Mouse (Mus musculus) right cerebral cortex, postnatal 4 days (tissue): Measurements from ENCODE around the gene Smco3.

Experiments
- DNase-seq: peaks from one replicate; pipeline ENCODE4 v3.0.0-alpha.2; 2022

Smco3 gene

DNA sequence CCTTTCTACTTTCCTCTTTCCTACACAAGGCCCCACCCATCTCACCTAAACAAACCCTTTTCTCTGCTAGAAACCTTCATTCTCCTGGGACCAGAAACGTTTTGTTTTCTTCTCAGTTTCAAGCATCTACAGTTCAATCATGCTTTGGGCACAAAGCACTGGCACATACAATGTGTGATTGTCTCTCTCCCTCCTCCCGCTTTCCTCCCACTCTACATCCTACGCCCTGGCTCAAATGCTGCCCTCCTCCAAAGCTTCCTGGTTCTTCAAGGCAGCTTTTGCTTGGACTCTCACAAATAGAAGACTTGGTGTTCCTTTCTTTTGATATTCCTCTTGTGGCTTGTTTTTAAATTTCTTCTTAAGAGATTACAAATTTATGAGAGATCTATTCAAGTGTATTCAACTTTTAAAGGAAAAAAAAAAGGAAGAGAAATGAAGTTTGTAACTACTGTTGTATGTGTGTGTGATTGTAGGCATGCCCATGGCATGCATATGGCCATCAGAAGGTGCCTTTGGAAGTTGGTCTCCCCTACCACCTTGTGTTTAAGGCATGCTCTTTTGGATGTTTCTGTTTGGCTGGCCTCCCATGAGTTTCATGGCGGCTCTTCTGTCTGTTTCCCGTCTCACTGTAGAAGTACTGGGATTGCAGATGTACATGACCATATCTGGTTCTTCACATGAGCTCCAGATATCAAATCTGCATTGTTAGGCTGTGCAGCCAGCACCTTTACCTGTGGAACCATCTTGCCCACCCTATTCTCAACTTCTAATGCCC, 10.6 kb upstream of the Smco3 start:
- no peak for DNase-seq

DNA sequence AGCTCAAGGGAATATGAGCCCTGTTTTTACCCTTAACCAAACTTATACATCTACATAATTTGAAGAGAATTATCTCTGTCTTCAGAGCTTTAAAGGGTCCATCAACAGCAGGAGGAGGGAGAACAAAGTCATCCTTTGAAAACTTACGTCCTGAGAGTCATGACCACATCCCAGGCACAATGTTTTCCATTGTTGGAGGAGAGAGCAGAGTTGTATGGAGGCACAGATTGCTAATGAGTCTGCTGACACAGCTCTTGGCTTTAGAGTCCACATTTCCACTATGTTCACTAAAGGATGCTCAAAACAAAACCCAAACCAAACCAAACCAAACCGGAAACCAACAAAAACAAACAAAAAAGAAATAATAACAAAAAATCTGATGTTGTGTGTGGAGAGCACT, 9.7 kb upstream of the Smco3 start:
- DNase-seq: no peak

DNA sequence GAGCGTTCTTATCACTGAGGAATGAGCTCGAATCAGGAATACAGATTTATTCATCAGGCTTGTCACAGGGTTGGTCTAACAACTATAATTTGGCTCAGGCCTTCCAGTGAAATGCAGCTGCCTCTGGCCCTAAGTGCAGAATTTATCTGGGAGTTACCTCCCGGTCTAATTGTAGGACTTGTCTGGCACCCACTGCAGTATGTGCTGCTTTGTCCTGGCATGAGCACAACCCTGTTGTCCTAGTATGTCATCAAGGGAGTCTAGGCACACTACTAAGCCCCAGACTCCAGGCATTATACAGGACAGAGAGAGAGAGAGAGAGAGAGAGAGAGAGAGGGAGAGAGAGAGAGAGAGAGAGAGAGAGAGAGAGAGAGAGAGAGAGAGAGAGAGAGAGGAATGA, 2.1 kb upstream of the Smco3 start:
- DNase-seq: no peak

DNA sequence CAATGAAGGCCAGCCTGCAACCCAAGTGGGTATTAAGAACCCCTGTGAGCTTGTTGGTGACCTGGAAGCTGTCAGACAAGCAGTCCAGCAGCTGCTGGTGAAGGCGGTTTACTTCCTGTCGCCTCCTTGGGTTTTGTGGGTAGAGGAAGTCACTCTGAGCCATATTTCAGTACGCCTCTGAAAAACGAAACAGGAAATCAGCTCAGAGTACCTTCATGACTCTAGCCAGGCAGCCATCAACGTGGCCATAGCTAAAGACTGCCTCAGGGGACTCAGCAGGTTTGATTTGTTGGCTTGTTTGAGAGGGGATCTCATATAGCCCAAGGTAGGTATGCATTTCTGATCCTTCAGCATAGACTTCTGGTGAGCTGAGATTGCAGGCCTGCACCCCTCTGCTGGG, 3.5 kb downstream of the Smco3 start:
- no peak for DNase-seq

DNA sequence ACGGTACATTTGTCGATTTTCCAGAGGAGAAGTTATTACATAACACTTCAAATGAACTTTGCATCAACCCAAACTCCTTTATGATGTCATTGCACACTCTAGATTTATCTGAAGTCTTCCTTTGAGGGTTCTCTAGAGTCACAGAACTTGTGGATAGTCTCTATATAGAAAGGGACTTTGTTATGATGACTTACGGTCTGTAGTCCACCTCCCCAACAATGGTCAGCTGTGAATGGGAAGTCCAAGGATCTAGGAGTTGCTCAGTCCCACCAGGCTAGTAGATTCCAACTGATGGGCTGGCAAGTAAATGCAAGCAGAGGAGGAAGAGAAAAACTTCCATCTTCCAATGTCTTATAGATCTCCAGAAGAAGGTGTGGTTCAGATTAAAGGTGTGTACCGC, 6.6 kb downstream of the Smco3 start:
- DNase-seq: no peak

DNA sequence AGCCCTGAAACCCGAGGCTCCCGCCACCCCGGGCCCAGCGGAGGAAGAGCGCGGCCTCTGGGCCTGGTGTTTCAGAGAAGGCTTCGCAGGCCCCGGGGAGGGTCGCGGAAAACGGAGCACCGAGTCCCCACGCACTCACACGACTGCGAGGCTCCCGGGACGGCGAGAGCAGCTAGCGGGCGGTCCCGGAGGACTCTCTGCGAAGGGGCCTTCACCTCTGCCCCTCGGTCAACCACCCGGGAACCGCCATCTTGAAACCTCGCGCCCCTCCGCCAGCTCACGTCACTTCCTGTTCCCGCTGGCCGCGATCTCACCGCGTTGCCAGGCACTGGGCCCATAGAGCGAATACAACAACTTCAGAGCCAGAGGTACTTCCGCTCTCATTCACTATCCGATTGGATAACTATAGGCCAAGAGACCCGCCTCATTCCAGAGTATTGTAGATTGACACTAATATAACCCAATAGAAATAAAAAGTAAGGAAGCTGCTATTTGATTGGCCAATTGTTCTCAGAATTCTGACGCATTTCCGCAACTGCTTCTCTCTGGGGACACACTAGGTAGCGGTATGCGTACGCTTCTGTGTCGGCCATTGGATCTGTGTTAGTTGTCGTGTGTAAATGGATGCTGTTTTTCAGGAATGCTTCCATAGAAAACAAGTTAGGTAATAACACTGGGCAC, 7.2 kb downstream of the Smco3 start, which contains the start of gene Wbp11:
Wbp11 (minus strand) TSS at position 353 of the 681 bp plus-strand sequence.
- peak; percentile 92 for DNase-seq

DNA sequence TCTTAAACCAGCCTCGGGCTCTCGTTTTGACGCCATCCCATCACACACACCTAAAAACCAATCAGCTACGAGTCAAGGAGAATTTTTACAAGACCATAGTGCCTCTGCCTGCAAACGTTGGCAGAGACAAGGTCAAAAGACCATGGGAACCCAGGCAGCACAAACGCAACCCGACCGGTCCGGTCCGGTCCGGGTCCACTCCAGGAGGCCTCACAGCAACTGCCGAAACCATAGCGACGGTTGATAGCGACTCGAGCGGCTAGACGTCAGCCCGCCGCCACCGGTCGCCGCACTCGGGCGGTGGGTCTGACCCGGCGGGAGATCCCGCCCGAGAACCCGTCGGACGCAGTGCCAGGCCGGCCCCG, 7.8 kb downstream of the Smco3 start, which contains the start of gene BC049715:
BC049715 (plus strand) TSS at position 111 of the 365 bp plus-strand sequence.
- no peak for DNase-seq

DNA sequence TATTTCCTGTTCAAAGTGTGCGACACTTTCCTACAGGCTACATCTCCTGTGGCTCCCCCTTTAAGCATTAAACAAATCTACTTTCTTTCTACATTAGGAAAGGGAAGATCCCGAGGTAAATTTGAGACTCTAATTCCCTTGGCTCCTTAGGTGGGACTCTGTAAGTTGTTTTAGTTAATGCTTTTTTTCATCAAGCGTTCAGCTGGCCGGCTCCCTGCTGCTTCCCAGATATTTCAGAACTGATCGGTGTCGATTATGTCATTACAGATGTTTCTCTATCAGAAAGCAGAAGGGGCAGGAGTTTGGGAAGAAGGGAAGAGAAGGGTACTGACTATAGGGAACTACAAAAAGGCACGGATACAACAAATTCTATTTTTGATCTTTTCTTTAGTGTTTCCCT, 8.1 kb downstream of the Smco3 start:
- no peak for DNase-seq

DNA sequence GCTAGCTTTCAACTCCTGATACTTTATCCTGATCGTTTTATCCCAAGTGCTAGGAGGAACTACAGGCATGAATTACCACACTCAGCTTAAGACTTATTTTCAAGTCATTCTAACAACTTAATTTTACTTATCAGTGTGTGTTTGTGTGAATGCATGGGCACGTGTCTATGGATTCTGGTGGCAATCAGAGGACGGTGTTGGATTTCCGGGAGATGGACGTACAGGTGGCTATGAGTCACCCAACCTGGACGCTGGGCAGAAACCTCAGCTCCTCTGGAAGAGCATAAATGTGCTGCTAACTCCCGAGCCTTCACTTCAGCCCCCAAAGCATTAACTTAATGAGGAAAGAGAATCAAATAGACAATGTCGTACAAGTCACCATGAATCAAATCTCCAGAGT, 10.3 kb downstream of the Smco3 start:
- no peak for DNase-seq

DNA sequence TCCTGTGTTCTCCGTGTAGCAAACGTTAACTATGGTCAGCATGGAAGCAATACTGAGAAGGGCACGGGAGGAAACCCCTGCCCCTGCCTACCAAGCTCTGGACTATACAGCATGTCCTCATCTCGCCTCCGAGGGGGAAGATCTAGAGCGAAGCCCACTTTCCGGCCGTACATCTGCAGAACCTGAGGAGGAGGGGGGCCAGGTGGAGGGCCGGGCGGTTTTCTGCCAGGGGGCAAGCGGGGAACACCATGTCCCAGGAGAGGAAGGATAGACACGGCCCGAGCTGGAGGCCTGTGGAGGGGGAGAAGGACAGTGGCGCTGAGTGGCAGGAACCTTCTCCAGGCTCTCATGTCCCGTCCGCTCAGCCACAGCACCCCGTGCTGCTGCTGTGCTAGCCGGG, 14.2 kb downstream of the Smco3 start:
- no peak for DNase-seq

DNA sequence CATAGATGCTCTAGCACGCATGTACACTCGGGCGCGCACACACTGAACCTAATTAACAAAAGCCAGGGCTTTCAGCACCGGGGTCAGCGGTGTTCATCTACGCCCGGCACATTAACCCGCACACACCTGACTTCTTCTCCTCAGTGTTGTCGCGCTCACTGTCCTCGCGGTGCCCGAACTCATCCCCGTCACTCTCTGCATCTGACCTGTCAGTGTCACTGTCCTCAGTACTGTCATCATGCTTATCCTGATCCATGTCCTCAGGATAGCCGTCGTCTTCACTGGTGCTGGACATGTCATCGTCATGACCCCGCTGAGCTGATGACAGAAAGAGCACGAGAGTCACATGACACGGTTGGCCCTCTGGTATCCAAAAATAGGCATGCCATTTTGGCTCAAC, 14.9 kb downstream of the Smco3 start:
- no peak for DNase-seq

DNA sequence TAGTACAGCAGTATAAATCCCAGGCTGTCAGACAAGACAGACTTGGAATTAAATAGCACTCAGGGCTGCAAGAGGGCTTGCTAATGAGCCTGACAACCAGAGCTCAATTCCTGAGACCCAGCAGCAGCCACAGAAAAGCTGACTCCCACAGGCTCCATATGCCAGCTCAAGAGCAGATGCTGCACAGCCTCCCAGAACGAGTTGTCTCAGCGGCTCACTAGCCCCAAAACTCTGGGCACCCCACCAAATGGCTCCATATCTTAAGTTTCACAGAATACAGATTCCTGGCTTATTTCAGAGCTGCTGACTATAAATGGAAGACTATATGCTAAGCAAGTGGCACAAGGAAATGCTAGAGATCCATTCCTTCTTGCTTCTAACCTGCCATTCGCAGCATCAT, 17.7 kb downstream of the Smco3 start:
- peak; percentile 74 for DNase-seq

DNA sequence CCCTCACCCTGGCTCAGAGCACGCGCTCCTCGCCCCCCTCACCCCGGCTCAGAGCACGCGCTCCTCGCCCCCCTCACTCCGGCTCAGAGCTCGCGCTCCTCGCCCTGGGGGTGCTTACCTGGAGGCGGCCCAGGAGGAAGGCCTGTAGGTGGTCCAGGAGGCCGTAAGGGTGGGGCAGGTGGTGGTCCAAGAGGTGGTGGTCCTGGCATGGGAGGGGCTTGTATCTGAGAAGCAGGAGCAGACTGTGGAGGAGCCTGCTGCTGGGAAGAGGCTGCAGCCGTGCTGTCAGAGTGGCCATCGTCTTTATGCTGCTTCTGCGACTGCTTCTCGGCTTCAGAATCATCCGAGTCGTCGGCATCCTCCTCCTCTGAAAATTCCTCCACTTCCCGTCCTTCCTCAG, 18.4 kb downstream of the Smco3 start:
- no peak for DNase-seq

DNA sequence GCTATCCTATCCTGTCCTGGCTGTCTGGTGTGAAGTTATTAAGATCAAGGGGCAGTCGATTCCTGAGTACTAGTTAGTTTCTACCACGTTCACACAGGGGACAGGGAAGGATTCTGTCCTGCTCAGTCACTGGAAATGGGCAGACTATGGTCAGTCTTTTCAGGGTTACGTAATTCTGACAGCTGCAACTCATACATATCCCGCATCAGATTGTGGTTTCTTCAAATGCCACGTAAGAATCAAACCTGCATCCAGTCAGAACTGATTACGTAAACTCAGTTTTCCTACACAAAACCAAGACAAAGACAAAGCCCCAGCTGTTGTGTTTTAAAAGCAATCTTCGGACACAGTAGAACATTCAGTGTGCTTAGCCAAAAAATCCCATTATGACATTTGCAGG, 19.9 kb downstream of the Smco3 start:
- DNase-seq: no peak

DNA sequence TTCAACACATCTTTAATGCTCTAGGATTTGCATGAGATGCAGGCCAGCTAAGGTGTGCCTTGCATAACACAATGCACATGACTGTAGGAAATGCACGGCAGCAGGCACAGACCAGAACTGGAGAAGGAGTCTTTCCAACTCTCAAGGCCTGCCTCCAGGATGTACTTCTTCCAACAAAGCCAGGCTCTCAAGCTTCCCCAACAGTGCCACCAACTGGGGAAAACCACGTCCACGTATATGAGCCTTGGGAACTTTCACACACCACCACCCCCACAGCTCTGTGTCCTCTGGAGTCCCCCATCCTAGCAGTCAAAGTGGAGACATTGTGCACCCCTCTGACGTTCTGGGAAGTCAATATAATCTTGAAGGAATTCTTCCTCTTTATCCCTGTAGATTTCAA, 22.1 kb downstream of the Smco3 start:
- no peak for DNase-seq

DNA sequence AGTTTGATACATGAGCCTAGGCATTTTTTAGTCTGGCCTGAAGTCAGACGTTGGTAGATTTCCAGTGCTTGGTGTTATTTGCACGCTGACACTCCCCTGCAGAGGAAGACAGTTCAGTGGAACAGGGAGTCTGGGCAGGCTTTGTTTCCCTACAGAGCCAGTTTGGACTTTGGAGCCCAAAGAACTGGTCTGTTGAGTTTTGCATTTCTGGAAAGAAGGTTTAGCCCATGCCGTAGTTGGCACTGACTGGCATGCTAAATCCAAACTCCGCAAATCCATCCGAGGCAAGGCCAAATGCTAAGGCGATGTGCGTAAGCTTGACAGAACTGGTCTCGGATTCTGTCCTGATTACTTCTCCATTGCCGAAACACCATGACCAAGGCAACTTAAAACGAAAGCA, 24.1 kb downstream of the Smco3 start:
- no peak for DNase-seq

DNA sequence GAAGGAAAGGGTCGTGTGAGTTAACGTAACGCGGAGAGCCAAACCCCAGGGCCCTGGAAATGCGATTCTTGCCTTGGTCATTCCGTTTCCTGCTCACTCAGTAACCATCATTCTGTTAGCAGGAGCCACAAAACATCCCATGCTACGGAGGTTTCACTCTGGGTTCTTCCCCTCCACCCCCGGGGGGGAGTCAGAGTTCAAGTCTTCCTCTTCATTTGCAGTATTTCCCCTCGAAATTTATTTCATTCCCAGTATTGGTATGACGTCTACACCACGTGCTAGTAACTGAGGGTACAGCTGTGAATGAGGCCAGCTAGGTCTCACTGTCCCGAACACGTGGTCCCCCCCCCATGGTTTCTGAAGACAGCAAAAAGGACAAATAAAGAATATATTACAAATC, 25.6 kb downstream of the Smco3 start:
- no peak for DNase-seq

DNA sequence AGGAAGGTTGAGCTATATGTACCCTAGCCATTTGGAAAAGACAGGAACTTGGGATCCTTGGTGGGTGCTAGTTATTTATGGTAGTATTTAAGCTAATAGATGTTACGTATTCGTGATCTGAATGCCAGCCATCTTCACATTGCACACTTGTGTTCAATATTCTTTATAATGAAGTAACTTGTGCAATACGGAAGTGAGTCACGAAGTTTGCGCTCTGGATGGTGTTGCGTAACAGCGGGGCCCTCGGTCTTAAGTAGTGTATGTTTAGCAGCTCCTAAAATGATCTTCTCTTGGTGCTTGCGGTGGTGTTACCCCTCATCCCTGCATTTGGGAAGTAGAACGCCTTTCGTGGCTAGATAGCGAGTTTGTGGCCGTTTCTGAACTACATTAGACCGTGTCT, 26.2 kb downstream of the Smco3 start:
- no peak for DNase-seq

DNA sequence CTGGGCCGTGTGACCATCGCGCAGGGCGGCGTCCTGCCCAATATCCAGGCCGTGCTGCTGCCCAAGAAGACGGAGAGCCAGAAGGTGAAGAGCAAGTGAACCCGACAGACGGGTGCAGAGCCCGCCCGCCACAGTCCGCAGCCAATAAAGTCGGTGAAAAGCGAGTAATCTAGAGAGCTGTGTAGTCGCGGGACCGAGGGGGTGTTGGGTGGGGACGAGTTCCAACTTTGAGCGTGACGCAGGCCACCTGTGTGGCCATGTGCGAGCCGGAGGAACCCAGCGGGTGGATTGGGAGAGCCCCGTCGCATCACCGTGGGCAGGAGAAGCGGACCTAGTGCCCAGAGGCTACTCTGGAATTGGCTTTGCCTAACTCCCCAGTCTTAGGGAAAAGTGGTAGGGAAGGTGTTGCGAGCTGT, 26.6 kb downstream of the Smco3 start:
- DNase-seq: no peak

DNA sequence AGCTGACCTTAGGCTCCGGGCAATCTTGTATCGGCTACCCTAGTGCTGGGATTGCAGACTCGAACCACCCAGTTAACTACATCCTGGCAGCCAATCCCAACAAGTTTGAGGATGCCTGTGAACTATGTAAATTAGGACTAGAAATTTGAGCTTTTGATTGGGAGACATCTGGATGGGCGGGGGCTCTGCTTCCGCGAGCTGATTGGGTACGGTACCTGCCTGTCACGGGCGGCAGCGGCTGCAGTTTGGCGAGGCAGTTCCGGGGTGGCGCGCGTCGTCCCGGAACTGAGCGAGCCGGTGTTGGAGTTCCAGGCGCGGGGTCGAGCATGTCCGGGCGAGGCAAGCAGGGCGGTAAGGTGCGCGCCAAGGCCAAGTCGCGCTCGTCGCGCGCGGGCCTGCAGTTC, 27.2 kb downstream of the Smco3 start, which contains the start of gene H2afj:
H2afj (plus strand) TSS at position 231 of the 404 bp plus-strand sequence.
- DNase-seq: peak; percentile 98

DNA sequence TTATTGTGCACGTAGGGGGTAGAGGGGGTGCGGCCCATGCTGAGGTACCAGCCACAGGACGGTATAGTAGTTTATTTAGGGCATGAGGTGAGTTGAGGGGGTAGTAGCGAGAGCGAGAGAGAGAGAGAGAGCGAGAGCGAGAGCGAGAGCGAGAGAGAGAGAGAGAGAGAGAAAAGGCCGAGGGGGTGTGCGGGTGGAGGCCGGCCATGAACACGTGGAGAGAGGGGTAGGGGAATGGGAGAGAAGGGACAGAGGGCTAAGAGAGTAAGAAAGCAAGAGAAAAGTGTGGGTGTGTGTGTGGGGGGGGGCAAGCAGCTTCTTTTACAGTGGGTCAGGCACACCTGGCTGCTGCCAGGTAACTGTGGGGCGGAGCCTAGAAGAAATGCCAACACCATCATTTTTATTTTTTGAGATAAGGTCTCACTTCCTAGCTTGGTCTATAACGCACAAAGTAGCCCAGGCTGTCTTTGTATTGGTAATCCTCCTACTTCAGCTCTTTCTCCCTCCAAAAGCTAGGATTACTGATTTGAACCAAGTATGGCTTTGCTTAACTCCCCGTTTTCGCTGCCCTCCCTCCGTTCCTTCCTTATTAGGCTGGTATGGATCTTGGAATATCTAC, 27.7 kb downstream of the Smco3 start:
- no peak for DNase-seq

DNA sequence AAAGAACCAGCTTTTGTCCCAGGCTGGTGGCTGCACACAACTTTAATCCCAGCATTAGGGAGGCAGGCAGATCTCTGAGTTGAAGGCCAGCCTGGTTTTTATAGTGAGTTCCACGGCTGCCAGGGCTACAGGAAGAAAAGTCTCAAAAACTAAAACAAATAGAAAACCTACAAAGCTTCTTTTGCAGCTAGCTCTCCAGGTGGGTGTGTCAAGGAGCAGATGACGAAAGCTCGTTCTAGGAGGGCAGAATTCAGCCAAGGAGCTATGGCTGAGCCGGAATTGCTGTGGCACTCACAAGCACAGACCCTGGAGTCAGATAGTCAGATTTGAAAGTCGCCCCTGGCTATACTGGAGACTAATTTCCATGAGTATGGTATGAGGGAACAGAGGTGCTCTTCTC, 28.4 kb downstream of the Smco3 start:
- no peak for DNase-seq

DNA sequence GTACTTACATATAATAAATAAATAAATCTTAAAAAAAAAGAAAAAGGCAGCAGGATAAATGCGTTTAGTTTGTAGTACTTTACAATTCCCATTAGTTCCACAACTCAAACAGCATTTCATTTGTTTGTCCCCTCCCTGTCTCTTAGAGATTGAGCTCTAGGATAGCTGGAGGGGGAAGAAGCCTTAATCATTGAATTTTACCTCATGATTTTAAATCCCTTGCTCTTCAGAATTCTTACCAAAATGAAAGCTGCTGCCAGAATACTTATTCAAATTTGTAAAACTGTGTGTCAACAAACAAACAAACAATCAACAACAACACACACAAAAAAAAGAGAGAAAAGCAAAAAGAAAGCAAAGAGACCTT, 29.9 kb downstream of the Smco3 start:
- DNase-seq: no peak

DNA sequence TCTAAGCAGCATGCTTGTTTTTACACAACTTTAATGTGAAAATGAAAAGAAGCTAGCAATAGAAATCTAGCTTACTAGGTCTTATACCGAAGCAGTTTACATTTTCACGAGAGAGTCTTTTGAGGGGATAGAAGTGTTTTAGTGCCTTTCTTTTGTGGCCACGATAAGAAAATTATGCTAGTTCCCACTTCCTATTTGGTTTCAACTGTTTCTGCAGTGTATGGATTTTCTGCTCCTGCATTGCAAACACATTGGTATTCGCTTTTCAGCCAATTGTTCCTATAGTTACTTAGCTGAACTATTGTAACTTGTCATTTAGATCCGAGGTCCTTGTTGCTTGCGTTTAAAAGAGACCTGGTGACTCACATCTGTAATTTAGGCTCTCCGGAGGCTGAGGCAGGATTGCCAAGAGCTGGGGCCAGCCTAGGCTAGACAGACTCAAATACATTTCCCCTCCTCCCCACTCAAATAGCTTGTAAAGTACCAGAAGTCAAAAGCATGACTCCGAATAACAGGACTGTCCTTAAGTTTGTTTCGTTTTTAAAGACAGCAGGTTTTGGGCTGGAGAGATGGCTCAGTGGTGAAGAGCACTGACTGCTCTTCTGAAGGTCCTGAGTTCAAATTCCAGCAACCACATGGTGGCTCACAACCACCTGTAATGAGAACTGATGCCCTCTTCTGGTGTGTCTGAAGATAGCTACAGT, 30.4 kb downstream of the Smco3 start:
- DNase-seq: no peak
